Mouse (Mus musculus): ENCODE measurements at regions not wholly inside any gene's neighbourhood (a gene's known extent, or its start where the extent isn't known, plus 50 kb on each side); places are given as distances from the start of the nearest gene placed in this dataset.

GRCm38 (mm10) chr1:13949241-13949640 is 2143.9 kb downstream of the 4930444P10Rik start:
- intact Hi-C loops (cut with DNase I) = no loop called here

- intact Hi-C loops (cut with DNase I) = no loop called here
Measured at GRCm38 (mm10) chr1:13941351-13941750, 2151.8 kb downstream of the 4930444P10Rik start.

- intact Hi-C loops (cut with DNase I) = no loop called here
Measured at GRCm38 (mm10) chr1:13938344-13938743, 2154.8 kb downstream of the 4930444P10Rik start.

GRCm38 (mm10) chr1:13935938-13936491 is 2157.1 kb downstream of the 4930444P10Rik start:
- intact Hi-C loops (cut with DNase I) = no loop called here

GRCm38 (mm10) chr1:13928679-13929078 is 2164.4 kb downstream of the 4930444P10Rik start:
- intact Hi-C loops (cut with DNase I) = no loop called here

GRCm38 (mm10) chr1:13927964-13928363 is 2165.2 kb downstream of the 4930444P10Rik start:
- intact Hi-C loops (cut with DNase I) = no loop called here

GRCm38 (mm10) chr1:13925994-13926393 is 2167.1 kb downstream of the 4930444P10Rik start:
- intact Hi-C loops (cut with DNase I) = no loop called here

GRCm38 (mm10) chr1:13915216-13915615 is 2177.9 kb downstream of the 4930444P10Rik start:
- intact Hi-C loops (cut with DNase I) = no loop called here

- intact Hi-C loops (cut with DNase I) = no loop called here
Measured at GRCm38 (mm10) chr1:13879126-13879525, 2214.0 kb downstream of the 4930444P10Rik start.

GRCm38 (mm10) chr1:13873925-13874324 is 2219.2 kb downstream of the 4930444P10Rik start:
- intact Hi-C loops (cut with DNase I) = no loop called here

GRCm38 (mm10) chr1:13872536-13872935 is 2220.6 kb downstream of the 4930444P10Rik start:
- intact Hi-C loops (cut with DNase I) = no loop called here

GRCm38 (mm10) chr1:13870631-13871286 is 2222.4 kb downstream of the 4930444P10Rik start:
- intact Hi-C loops (cut with DNase I) = no loop called here

GRCm38 (mm10) chr1:13865713-13866112 is 2227.4 kb downstream of the 4930444P10Rik start:
- intact Hi-C loops (cut with DNase I) = no loop called here

- intact Hi-C loops (cut with DNase I) = no loop called here
Measured at GRCm38 (mm10) chr1:13863712-13864111, 2229.4 kb downstream of the 4930444P10Rik start.

GRCm38 (mm10) chr1:13861070-13861511 is 2232.0 kb downstream of the 4930444P10Rik start:
- intact Hi-C loops (cut with DNase I) = no loop called here

GRCm38 (mm10) chr1:13860469-13860868 is 2232.7 kb downstream of the 4930444P10Rik start:
- intact Hi-C loops (cut with DNase I) = no loop called here

GRCm38 (mm10) chr1:13859723-13860122 is 2233.4 kb downstream of the 4930444P10Rik start:
- intact Hi-C loops (cut with DNase I) = no loop called here

- intact Hi-C loops (cut with DNase I) = no loop called here
Measured at GRCm38 (mm10) chr1:13858371-13859018, 2234.6 kb downstream of the 4930444P10Rik start.

GRCm38 (mm10) chr1:13856998-13857397 is 2236.1 kb downstream of the 4930444P10Rik start:
- intact Hi-C loops (cut with DNase I) = no loop called here

GRCm38 (mm10) chr1:13851144-13851543 is 2242.0 kb downstream of the 4930444P10Rik start:
- intact Hi-C loops (cut with DNase I) = no loop called here

- intact Hi-C loops (cut with DNase I) = no loop called here
Measured at GRCm38 (mm10) chr1:13849071-13849470, 2244.1 kb downstream of the 4930444P10Rik start.

GRCm38 (mm10) chr1:13846336-13846865 is 2246.7 kb downstream of the 4930444P10Rik start:
- intact Hi-C loops (cut with DNase I) = no loop called here

Measured in adrenal gland (tissue).